Mouse (Mus musculus) heart, postnatal 10 days (tissue): ENCODE data around the gene Tmem106a. TPM values are rescaled to one million over a fixed set of nuclear protein-coding genes. Genes with fewer than 3 reads are reported as not detected.
"Not testable (repeated sequence)": the region's sequence is repeated elsewhere in the genome, so short reads cannot be mapped to it uniquely, and the experiment has no call there.

Experiments
- DNase-seq, 2 experiments: peaks; one replicate each; pipeline ENCODE4 v3.0.0; 2021
- intact Hi-C: fragments of 180-260 bp; cut with DNase I; formaldehyde crosslinking; loops from one replicate; pipeline ENCODE4 v1.15.1; 2025
- total RNA-seq, 2 experiments: library from RNA; stranded (reverse); gene quantifications; 2 replicates each; pipeline ENCODE4 v1.2.3; 2021

The Tmem106a gene
- total RNA-seq, 2 experiments from 2014 or later, result 3.1 to 4.2 TPM

- intact Hi-C loops, DNase-seq: not testable (repeated sequence)
Observed at GRCm38 (mm10) chr11:101628733-101629417, 46.8 kb downstream of the Tmem106a start.

GRCm38 (mm10) chr11:101635660-101636059, 53.6 kb downstream of the Tmem106a start:
- intact Hi-C loops, result no loop called here
- no peak for DNase-seq

GRCm38 (mm10) chr11:101639761-101640160, 57.7 kb downstream of the Tmem106a start:
- intact Hi-C loops, result no loop called here
- no peak for DNase-seq

GRCm38 (mm10) chr11:101640857-101641709, 59.0 kb downstream of the Tmem106a start:
- DNase-seq, result peak; percentile 82 to 88
- intact Hi-C loops, result not testable (repeated sequence)

Other genes with a start within 250 kb of the Tmem106a start
- not detected for gene G6pc, start 214.7 kb upstream of the Tmem106a start, total RNA-seq
- 10 to 100 TPM; 17.9 to 19.2 TPM for gene Aarsd1, start 164.6 kb upstream of the Tmem106a start, total RNA-seq
- gene Gm27029, start 157.4 kb upstream of the Tmem106a start, total RNA-seq, result 1 to 10 TPM; 4.3 to 6.1 TPM
- gene Rundc1, start 157.2 kb upstream of the Tmem106a start, total RNA-seq, result 10 to 100 TPM; 11.1 to 12.4 TPM
- 10 to 100 TPM; 37.4 to 39.7 TPM for gene Ptges3l, start 156.9 kb upstream of the Tmem106a start, total RNA-seq
- 10 to 100 TPM; 63.3 to 68.3 TPM for gene Rpl27, start 139.9 kb upstream of the Tmem106a start, total RNA-seq
- 10 to 100 TPM; 12.9 to 13.7 TPM for gene Ifi35, start 133.8 kb upstream of the Tmem106a start, total RNA-seq
- 1 to 10 TPM; 6.5 to 8.4 TPM for gene Rnd2, start 117.2 kb upstream of the Tmem106a start, total RNA-seq
- 10 to 100 TPM; 50.1 to 50.4 TPM for gene Vat1, start 116.0 kb upstream of the Tmem106a start, total RNA-seq
- 1 to 10 TPM; 2.8 to 4.7 TPM for gene Brca1, start 30.3 kb upstream of the Tmem106a start, total RNA-seq
- 100 to 1,000 TPM; 100 TPM for gene Nbr1, start 30.1 kb upstream of the Tmem106a start, total RNA-seq
- gene Gm11634, start 17.0 kb downstream of the Tmem106a start, total RNA-seq, result not detected
- gene Rdm1, start 45.0 kb downstream of the Tmem106a start, total RNA-seq, result 10 to 100 TPM; 34.4 to 36.9 TPM
- gene Arl4d, start 83.3 kb downstream of the Tmem106a start, total RNA-seq, result 10 to 100 TPM; 22.6 to 27.5 TPM
- gene Dhx8, start 150.7 kb downstream of the Tmem106a start, total RNA-seq, result 10 to 100 TPM; 19.0 to 21.0 TPM
- 1 to 10 TPM; 2.1 to 2.7 TPM for gene Etv4, start 203.1 kb downstream of the Tmem106a start, total RNA-seq